Mouse (Mus musculus): ENCODE results near the gene Ccdc190. TPM values are rescaled to one million over a fixed set of nuclear protein-coding genes. Genes with fewer than 3 reads are reported as not detected.

Ccdc190 gene
- polyA plus RNA-seq, 1 experiment from 2014 or later: 0.81 TPM

DNA sequence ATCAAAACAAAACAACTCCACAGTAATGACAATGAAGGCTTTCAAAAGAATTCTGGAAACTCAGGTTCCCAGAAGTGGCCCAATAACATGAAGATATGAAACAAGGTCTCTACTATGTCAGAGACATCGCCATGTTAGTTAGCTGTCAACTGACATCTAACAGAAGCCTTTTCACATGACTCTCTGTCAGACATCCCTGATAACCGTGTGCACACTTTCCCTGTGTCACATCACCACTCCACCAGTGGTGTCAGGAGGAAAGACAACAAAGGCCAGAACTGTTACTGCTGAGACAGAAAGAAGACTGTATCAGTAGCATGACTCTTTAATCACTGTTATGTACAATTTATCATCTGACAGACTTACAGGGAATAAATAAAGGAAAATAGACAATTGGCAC, 43.5 kb downstream of the Ccdc190 start:
- H3K36me3 ChIP-seq (ENCODE audit: poor library complexity, severe bottlenecking): no peaks in the 10 kb centered on the region
- no peaks in the 10 kb centered on the region for H3K9me3 ChIP-seq (replicated peaks)
- no peaks in the 10 kb centered on the region for H3K27me3 ChIP-seq
- no peak overlapping the region for H3K4me3 ChIP-seq
- 92% methylated on average over 2 of the region's 2 CpGs for WGBS
- no peak overlapping the region for H3K4me2 ChIP-seq
- H3K4me1 ChIP-seq: peaks cover 19% of the 10 kb centered on the region
- H3K9ac ChIP-seq: no peak overlapping the region
- no peak overlapping the region for H3K27ac ChIP-seq
- no peak for ATAC-seq

- H3K27me3 ChIP-seq: no peaks in the 10 kb centered on the region
- no peaks in the 10 kb centered on the region for H3K4me1 ChIP-seq
- no peak overlapping the region for H3K9ac ChIP-seq
- 82% methylated on average over 4 of the region's 4 CpGs for WGBS
- no peaks in the 10 kb centered on the region for H3K9me3 ChIP-seq (replicated peaks)
- ATAC-seq: no peak
- H3K36me3 ChIP-seq (ENCODE audit: poor library complexity, severe bottlenecking): no peaks in the 10 kb centered on the region
- H3K4me2 ChIP-seq: no peak overlapping the region
- H3K4me3 ChIP-seq: no peak overlapping the region
- no peak overlapping the region for H3K27ac ChIP-seq
Observed at GRCm38 (mm10) chr1:169977621-169978020, 49.2 kb downstream of the Ccdc190 start.

Other genes starting within 250 kb of the Ccdc190 start
- gene Rgs4, start 181.0 kb upstream of the Ccdc190 start, polyA plus RNA-seq (2015; fragmentation: Nextera tagmentation; extraction: Ambion mirVana): 18.2 and 29.7 TPM in 2 replicates
- gene Hsd17b7, start 40.6 kb downstream of the Ccdc190 start, polyA plus RNA-seq (2015; fragmentation: Nextera tagmentation; extraction: Ambion mirVana): 14.2 and 18.1 TPM in 2 replicates
- 5.3 and 5.9 TPM in 2 replicates for gene Ddr2, start 182.1 kb downstream of the Ccdc190 start, polyA plus RNA-seq (2015; fragmentation: Nextera tagmentation; extraction: Ambion mirVana)
- 51.6 and 52.4 TPM in 2 replicates for gene Uap1, start 246.3 kb downstream of the Ccdc190 start, polyA plus RNA-seq (2015; fragmentation: Nextera tagmentation; extraction: Ambion mirVana)

Data from forebrain, embryonic 13.5 days (tissue).